Mouse (Mus musculus) neural tube, embryonic 12.5 days (tissue): Measurements from ENCODE around the gene Sclt1. TPM values are rescaled to one million over a fixed set of nuclear protein-coding genes. Genes with fewer than 3 reads are reported as not detected.

Experiments
- ATAC-seq: fragments of 200-750 bp; cut with Nextera tagmentation; 2 replicates; pipeline ENCODE4 v1.8.0; 2017; ENCODE audit warnings: low read depth, mild to moderate bottlenecking, moderate TSS enrichment, moderate library complexity; ENCODE audit not compliant: low FRiP score
- H3K27ac ChIP-seq: fragments of 300-500 bp; sonication (generic); 2 replicates; pipeline ENCODE4 v1.5.1; 2016
- H3K27me3 ChIP-seq: fragments of 300-500 bp; sonication (generic); replicated peaks from 2 replicates; pipeline ENCODE4 v1.6.1; 2016; ENCODE audit warnings: mild to moderate bottlenecking
- H3K36me3 ChIP-seq: fragments of 300-500 bp; sonication (generic); 2 replicates; pipeline ENCODE4 v1.6.1; 2016; ENCODE audit warnings: mild to moderate bottlenecking
- H3K4me1 ChIP-seq: fragments of 300-500 bp; sonication (generic); 2 replicates; pipeline ENCODE4 v1.6.1; 2016
- H3K4me2 ChIP-seq: fragments of 300-500 bp; sonication (generic); replicated peaks from 2 replicates; pipeline ENCODE4 v1.6.1; 2016; ENCODE audit warnings: mild to moderate bottlenecking
- H3K4me3 ChIP-seq: fragments of 300-500 bp; sonication (generic); 2 replicates; pipeline ENCODE4 v1.5.1; 2016
- H3K9ac ChIP-seq: fragments of 300-500 bp; sonication (generic); 2 replicates; pipeline ENCODE4 v1.6.1; 2016; ENCODE audit warnings: mild to moderate bottlenecking
- H3K9me3 ChIP-seq: fragments of 300-500 bp; sonication (generic); 2 replicates; pipeline ENCODE4 v1.6.1; 2016; ENCODE audit warnings: mild to moderate bottlenecking
- WGBS: fragments of 180-500 bp; shearing (Covaris S2); methylation state at CpG from one replicate; pipeline ENCODE4 v1.1.7; 2016; 5-methylcytosine and 5-hydroxymethylcytosine counted together
- polyA plus RNA-seq: library from polyadenylated mRNA; unstranded; fragments of >200 nt; fragmentation: Nextera tagmentation; extraction: Ambion mirVana; gene quantifications from 2 replicates; pipeline ENCODE4 v1.2.1, GENCODE M21; 2016

Gene Sclt1
- polyA plus RNA-seq, 1 experiment from 2014 or later = 24.5 TPM

DNA sequence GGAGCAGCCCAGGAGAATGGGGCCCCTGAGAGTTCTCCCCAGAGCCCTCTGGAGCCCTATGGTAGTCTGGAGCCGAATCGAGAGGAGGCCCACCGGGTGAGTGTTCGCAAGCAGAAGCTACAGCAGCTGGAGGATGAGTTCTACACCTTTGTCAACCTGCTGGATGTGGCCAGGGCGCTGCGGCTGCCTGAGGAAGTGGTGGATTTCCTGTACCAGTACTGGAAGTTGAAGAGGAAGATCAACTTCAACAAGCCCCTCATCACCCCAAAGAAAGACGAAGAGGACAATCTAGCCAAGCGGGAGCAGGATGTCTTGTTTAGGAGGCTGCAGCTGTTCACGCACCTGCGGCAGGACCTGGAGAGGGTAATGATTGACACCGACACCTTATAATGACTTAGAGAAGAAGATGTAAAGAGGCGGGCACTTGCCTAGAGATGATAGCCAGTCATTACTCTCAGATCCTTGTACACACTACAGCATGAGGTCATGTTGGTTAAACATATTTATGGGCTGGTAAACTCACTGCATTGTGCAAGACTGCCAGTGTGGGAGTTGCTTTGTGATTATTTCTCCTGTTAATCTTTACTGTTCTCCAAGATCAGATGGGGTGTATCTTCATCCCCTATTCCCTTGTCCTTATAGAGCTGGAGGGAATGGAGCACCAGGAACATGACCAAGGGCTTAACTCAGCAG lies 137.5 kb downstream of the Sclt1 start:
- H3K9ac ChIP-seq = no peak overlapping the region
- no peak overlapping the region for H3K27ac ChIP-seq
- H3K9me3 ChIP-seq = no peaks in the 10 kb centered on the region
- H3K4me3 ChIP-seq = no peak overlapping the region
- H3K36me3 ChIP-seq = peaks cover 27% of the 10 kb centered on the region
- ATAC-seq = no peak
- H3K4me1 ChIP-seq = peaks cover 8% of the 10 kb centered on the region
- no peaks in the 10 kb centered on the region for H3K27me3 ChIP-seq
- WGBS = 90% methylated on average over 12 of the region's 12 CpGs
- H3K4me2 ChIP-seq = no peak overlapping the region

- Histone ChIP-seq H3K4me3 (no peak overlapping the region), H3K9me3 (no peaks in the 10 kb centered on the region), H3K27ac (no peak overlapping the region), H3K36me3 (peaks cover 27% of the 10 kb centered on the region), H3K4me1 (peaks cover 8% of the 10 kb centered on the region), H3K9ac (no peak overlapping the region), H3K4me2 (no peak overlapping the region), H3K27me3 (no peaks in the 10 kb centered on the region)
- 50% methylated on average over 5 of the region's 5 CpGs for WGBS
- no peak for ATAC-seq
Observed at GRCm38 (mm10) chr3:41603470-41604019, 138.8 kb downstream of the Sclt1 start.

- no peak for ATAC-seq
- Histone ChIP-seq H3K36me3 (peaks cover 32% of the 10 kb centered on the region), H3K4me3 (no peak overlapping the region), H3K9ac (no peak overlapping the region), H3K27me3 (no peaks in the 10 kb centered on the region), H3K4me2 (no peak overlapping the region), H3K27ac (no peak overlapping the region), H3K4me1 (peaks cover 8% of the 10 kb centered on the region), H3K9me3 (no peaks in the 10 kb centered on the region)
- 67% methylated on average over 10 of the region's 10 CpGs for WGBS
Observed at GRCm38 (mm10) chr3:41602933-41603332, 139.4 kb downstream of the Sclt1 start.

DNA sequence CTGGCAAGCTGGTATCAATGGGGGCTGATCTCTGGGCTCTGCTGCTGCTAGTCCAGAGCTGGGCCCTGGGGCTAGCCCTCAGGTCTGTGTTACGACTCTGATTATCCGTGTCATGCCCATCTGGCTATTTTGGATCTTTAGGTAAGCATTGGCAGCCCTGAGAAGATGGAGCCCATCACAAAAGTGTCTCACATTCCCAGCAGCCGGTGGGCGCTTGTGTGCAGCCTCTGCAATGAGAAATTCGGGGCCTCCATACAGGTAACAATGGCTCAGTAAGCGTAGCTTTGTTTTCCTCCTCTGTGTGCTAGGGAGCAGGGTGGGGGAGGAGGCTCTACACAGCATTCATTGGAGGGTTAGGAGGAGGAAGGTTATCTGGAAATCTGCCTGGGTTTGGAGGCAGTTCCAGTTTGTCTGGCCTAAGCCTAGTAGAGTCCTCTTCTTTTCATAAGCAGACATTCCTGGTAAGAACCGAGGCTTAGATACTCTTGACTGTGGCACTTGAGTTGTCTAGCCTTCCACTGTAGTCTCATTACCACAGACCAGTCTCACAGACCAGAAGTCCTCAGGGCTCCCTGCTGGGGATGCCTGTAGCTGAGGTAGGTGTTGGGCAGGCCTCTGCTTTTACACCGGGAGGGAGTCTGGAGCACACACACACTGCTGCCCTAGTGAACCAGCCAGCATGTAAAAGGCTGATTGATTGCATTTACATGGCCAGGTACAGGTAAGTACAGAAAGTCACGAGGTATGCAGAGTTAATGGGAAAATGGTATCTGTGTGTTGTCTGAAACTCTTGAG lies 140.9 kb downstream of the Sclt1 start:
- H3K9me3 ChIP-seq = no peaks in the 10 kb centered on the region
- no peak overlapping the region for H3K4me2 ChIP-seq
- no peaks in the 10 kb centered on the region for H3K27me3 ChIP-seq
- H3K27ac ChIP-seq = no peak overlapping the region
- no peak overlapping the region for H3K9ac ChIP-seq
- H3K36me3 ChIP-seq = peaks cover 46% of the 10 kb centered on the region
- 81% methylated on average over 9 of the region's 9 CpGs for WGBS
- peaks cover 8% of the 10 kb centered on the region for H3K4me1 ChIP-seq
- no peak overlapping the region for H3K4me3 ChIP-seq
- ATAC-seq = no peak

- Histone ChIP-seq H3K36me3 (peaks cover 48% of the 10 kb centered on the region; the same call in 1 of the 2 replicates), H3K4me3 (no peak overlapping the region), H3K4me1 (peaks cover 8% of the 10 kb centered on the region), H3K9me3 (no peaks in the 10 kb centered on the region), H3K4me2 (no peak overlapping the region), H3K9ac (no peak overlapping the region), H3K27ac (no peak overlapping the region), H3K27me3 (no peaks in the 10 kb centered on the region)
- WGBS = 84% methylated on average over 14 of the region's 14 CpGs
- peak; percentile 71 for ATAC-seq
Observed at GRCm38 (mm10) chr3:41599806-41600589, 142.3 kb downstream of the Sclt1 start.

DNA sequence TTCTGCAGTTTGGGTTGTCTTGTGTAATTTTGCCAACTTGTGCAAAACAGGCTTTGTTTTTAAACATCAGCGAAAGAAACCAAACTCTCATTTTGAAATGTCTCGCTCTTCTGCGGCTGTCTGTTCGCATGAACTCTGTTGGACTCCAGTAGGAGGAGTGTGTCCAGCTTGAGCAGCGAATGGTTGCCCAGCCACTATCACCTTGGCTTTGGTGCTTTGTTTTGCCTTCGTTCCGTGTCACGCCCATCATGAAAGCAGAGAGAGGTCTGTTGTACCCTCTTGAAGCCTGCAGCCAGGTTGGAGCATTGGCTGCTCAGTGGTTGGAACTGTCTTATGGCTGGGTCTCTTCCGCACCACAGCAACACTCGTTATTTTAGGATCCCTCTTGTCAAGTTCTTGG lies 143.1 kb downstream of the Sclt1 start:
- no peak overlapping the region for H3K4me3 ChIP-seq
- H3K9ac ChIP-seq = no peak overlapping the region
- H3K4me1 ChIP-seq = peaks cover 8% of the 10 kb centered on the region
- no peak overlapping the region for H3K4me2 ChIP-seq
- H3K27me3 ChIP-seq = no peaks in the 10 kb centered on the region
- no peak for ATAC-seq
- no peaks in the 10 kb centered on the region for H3K9me3 ChIP-seq
- 89% methylated on average over 10 of the region's 10 CpGs for WGBS
- H3K27ac ChIP-seq = no peak overlapping the region
- H3K36me3 ChIP-seq = peaks cover 48% of the 10 kb centered on the region; the same call in 1 of the 2 replicates

DNA sequence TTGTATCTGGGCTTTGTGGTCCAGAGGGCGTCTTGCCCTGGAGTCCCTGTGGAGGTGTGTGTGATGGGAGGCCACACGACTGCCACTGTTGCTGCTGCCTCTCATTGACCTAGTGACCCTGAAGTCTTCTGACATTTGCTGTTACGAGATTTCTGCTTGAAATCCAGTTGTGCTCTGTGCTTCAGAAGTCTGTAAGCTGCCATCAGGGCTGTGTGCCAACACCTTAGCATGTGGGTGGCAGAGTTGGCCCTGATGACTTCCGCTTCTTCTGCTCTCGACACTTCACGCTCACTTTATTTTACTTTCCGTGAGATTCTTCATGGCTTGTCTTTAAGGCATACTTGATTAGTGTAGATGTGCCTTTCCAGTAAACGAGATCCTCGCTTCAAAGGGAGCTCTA lies 143.9 kb downstream of the Sclt1 start:
- Histone ChIP-seq H3K9ac (no peak overlapping the region), H3K4me2 (no peak overlapping the region), H3K9me3 (no peaks in the 10 kb centered on the region), H3K27ac (no peak overlapping the region), H3K27me3 (no peaks in the 10 kb centered on the region), H3K4me1 (peaks cover 3% of the 10 kb centered on the region), H3K36me3 (peaks cover 55% of the 10 kb centered on the region; the same call in 1 of the 2 replicates), H3K4me3 (no peak overlapping the region)
- ATAC-seq = no peak
- 88% methylated on average over 9 of the region's 9 CpGs for WGBS

DNA sequence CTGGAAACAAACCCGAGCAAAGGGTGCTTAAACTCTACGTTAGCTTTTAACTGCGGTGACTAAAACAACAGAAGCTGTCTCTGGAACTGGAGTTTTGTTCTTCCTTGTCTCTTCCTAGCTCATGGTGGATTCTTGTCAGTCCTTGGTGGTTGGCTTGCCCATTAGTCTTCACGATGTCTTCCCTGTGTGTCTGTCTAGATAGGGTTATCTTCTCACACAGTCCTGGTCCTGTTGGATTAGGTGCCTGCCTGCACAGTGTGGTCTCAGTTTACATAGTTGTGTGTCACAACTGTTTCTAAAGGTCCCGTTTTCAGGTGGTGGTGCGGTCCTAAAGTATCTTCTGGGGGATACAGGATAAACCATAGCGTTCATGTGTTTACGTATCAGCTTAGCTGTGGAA lies 145.3 kb downstream of the Sclt1 start:
- H3K4me3 ChIP-seq = no peak overlapping the region
- H3K27ac ChIP-seq = no peak overlapping the region
- peaks cover 56% of the 10 kb centered on the region for H3K36me3 ChIP-seq
- no peaks in the 10 kb centered on the region for H3K27me3 ChIP-seq
- H3K9ac ChIP-seq = no peak overlapping the region
- H3K9me3 ChIP-seq = no peaks in the 10 kb centered on the region
- no peak for ATAC-seq
- H3K4me2 ChIP-seq = no peak overlapping the region
- WGBS = 94% methylated on average over 8 of the region's 8 CpGs
- no peaks in the 10 kb centered on the region for H3K4me1 ChIP-seq

GRCm38 (mm10) chr3:41595010-41595409 lies 147.3 kb downstream of the Sclt1 start:
- no peaks in the 10 kb centered on the region for H3K4me1 ChIP-seq
- H3K27ac ChIP-seq = no peak overlapping the region
- H3K36me3 ChIP-seq = peaks cover 54% of the 10 kb centered on the region
- no peaks in the 10 kb centered on the region for H3K9me3 ChIP-seq
- no peak for ATAC-seq
- H3K27me3 ChIP-seq = no peaks in the 10 kb centered on the region
- no peak overlapping the region for H3K4me2 ChIP-seq
- no peak overlapping the region for H3K4me3 ChIP-seq
- 95% methylated on average over 4 of the region's 4 CpGs for WGBS
- no peak overlapping the region for H3K9ac ChIP-seq

GRCm38 (mm10) chr3:41594097-41594879 lies 148.0 kb downstream of the Sclt1 start:
- peaks cover 55% of the 10 kb centered on the region for H3K36me3 ChIP-seq
- WGBS = 84% methylated on average over 9 of the region's 9 CpGs
- no peaks in the 10 kb centered on the region for H3K4me1 ChIP-seq
- H3K9me3 ChIP-seq = no peaks in the 10 kb centered on the region
- no peak overlapping the region for H3K27ac ChIP-seq
- H3K4me2 ChIP-seq = no peak overlapping the region
- H3K4me3 ChIP-seq = no peak overlapping the region
- ATAC-seq = no peak
- no peaks in the 10 kb centered on the region for H3K27me3 ChIP-seq
- H3K9ac ChIP-seq = no peak overlapping the region

DNA sequence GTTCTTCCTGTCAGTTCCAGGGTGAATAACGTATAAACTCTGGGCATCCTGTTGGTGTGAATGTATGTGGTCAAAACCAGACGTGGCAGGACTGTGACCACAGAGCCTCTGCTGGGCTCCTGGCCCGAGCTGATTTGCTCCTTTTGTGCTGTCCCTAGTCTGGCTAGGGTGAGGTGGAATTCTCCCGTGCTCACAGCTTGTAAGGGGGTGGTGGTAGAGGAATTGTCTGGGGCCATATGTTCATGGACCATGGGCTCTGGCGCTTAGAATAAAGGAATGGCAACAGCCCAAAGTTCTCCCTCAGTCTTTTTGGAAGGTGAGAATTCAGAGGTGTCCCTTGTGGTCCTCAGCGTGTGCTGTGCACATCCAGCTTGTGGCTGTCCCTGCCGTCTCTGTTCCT lies 149.5 kb downstream of the Sclt1 start:
- 83% methylated on average over 7 of the region's 7 CpGs for WGBS
- Histone ChIP-seq H3K27me3 (no peaks in the 10 kb centered on the region), H3K4me2 (no peak overlapping the region), H3K4me1 (no peaks in the 10 kb centered on the region), H3K9ac (no peak overlapping the region), H3K4me3 (no peak overlapping the region), H3K27ac (no peak overlapping the region), H3K36me3 (peaks cover 50% of the 10 kb centered on the region), H3K9me3 (no peaks in the 10 kb centered on the region)
- no peak for ATAC-seq
